Mouse (Mus musculus) cortical plate, adult 2 months (tissue): ENCODE measurements around the gene Nr4a3.

ENCODE experiments used
- CTCF ChIP-seq: fragments of 200-500 bp; IDR thresholded peaks from 2 replicates; pipeline ENCODE4 v1.5.1; 2011; ENCODE audit warnings: mild to moderate bottlenecking, control low read depth, low read length; ENCODE audit not compliant: insufficient read depth; ENCODE audit errors: extremely low read depth
- POLR2A ChIP-seq: fragments of 200-500 bp; IDR thresholded peaks from 2 replicates; pipeline ENCODE4 v1.6.1; 2011; ENCODE audit warnings: mild to moderate bottlenecking, low read length, control low read depth; ENCODE audit not compliant: insufficient read depth; ENCODE audit errors: extremely low read depth

GRCm38 (mm10) chr4:48105387-48105786, 60.4 kb downstream of the Nr4a3 start:
- TF ChIP-seq CTCF (no peak), POLR2A (no peak)
